Mouse (Mus musculus) cortical plate, adult 2 months (tissue): ENCODE results near the gene Txn2.

Source experiments
- CTCF ChIP-seq: fragments of 200-500 bp; IDR thresholded peaks from 2 replicates; pipeline ENCODE4 v1.5.1; 2011; ENCODE audit warnings: mild to moderate bottlenecking, control low read depth, low read length; ENCODE audit not compliant: insufficient read depth; ENCODE audit errors: extremely low read depth
- POLR2A ChIP-seq: fragments of 200-500 bp; IDR thresholded peaks from 2 replicates; pipeline ENCODE4 v1.6.1; 2011; ENCODE audit warnings: mild to moderate bottlenecking, low read length, control low read depth; ENCODE audit not compliant: insufficient read depth; ENCODE audit errors: extremely low read depth

DNA sequence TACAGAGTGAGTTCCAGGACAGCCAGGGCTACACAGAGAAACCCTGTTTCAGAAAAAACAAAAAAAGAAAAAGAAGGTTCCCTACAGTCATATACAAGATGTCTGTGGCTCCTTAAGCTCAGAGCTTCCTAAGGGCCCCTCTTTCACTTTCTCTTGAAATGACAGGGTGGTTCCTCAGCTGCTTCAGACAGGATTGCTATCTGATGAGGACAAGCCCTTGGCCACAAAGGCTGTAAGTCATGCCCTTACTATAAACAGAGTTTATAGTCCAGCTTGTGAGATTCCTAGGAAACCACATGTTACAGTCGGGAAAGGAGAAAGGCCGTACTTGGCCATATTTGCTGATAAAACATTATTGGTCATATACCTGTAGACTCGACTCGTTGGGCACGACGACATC is 52.9 kb downstream of the Txn2 start:
- no peak for TF ChIP-seq POLR2A
- TF ChIP-seq CTCF: no peak
